Mouse (Mus musculus) lung, adult 2 months (tissue): ENCODE results near the gene Ptprcap.

ENCODE experiments used
- CTCF ChIP-seq: fragments of 200-500 bp; IDR thresholded peaks from 2 replicates; pipeline ENCODE4 v1.5.1; 2011; ENCODE audit warnings: mild to moderate bottlenecking, low read length, control low read depth; ENCODE audit not compliant: insufficient read depth
- POLR2A ChIP-seq: fragments of 200-500 bp; IDR thresholded peaks from 2 replicates; pipeline ENCODE4 v1.6.1; 2011; ENCODE audit warnings: low read depth, mild to moderate bottlenecking, control low read depth, low read length, borderline replicate concordance; ENCODE audit errors: extremely low read depth

GRCm38 (mm10) chr19:4144550-4145498 is 8.6 kb upstream of the Ptprcap start:
- no peak for TF ChIP-seq CTCF
- no peak for TF ChIP-seq POLR2A
